Mouse (Mus musculus) stomach, adult 2 months (tissue): ENCODE results near the gene Krt78. TPM values are rescaled to one million over a fixed set of nuclear protein-coding genes. Genes with fewer than 3 reads are reported as not detected.

Experiments used
- polyA plus RNA-seq: library from polyadenylated mRNA; depleted of rRNA; stranded (reverse); fragments of >200 nt; gene quantifications from 2 replicates; pipeline ENCODE4 v1.2.3, GENCODE M21; 2012; rRNA removed

Gene Krt78
- 11.4 and 15.9 TPM in 2 replicates for polyA plus RNA-seq

DNA sequence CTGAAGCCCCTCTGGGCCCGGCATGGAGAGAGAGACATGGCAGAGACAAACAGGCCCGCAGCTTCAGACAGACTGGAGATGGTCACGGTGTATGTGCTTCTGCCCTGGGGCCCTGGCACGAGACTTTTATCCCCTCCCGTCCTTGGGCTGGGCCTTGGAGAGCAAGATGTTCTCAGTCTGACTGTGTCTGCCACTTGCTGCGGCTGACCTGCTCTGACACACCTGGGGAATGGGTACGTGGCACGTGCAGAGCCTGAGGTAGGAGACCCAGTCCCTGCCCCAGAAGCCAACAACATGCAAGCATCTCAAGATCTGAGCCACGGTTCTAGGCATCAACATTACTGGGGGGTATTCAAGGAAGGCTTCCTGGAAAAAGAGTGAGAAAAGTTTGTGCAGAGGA is at the start of gene Krt78:
Krt78 (minus strand) TSS at position 101 of the 400 bp plus-strand sequence.

GRCm38 (mm10) chr15:101940274-101940829 is 13.7 kb downstream of the Krt78 start, which contains the start of gene Krt79:
Krt79 (minus strand) TSS chr15:101940324.

GRCm38 (mm10) chr15:101924635-101925034 is 29.5 kb downstream of the Krt78 start, which contains the start of gene Krt4:
Krt4 (minus strand) TSS chr15:101924735.

Other genes starting within 250 kb of the Krt78 start
- gene Krt5, start 241.4 kb downstream of the Krt78 start, polyA plus RNA-seq: 106 and 147 TPM in 2 replicates
- gene Krt71, start 211.2 kb downstream of the Krt78 start, polyA plus RNA-seq: not detected in 2 replicates
- gene Krt72, start 167.8 kb downstream of the Krt78 start, polyA plus RNA-seq: not detected in 2 replicates
- gene Krt73, start 151.9 kb downstream of the Krt78 start, polyA plus RNA-seq: not detected in 2 replicates
- gene Krt2, start 136.1 kb downstream of the Krt78 start, polyA plus RNA-seq: not detected in 2 replicates
- 315 and 333 TPM in 2 replicates for gene Krt1, start 103.5 kb downstream of the Krt78 start, polyA plus RNA-seq
- gene Krt77, start 84.6 kb downstream of the Krt78 start, polyA plus RNA-seq: 0.04 and 0.05 TPM in 2 replicates
- gene Krt76, start 61.4 kb downstream of the Krt78 start, polyA plus RNA-seq: 0.50 and 0.67 TPM in 2 replicates
- gene Krt4, start 29.6 kb downstream of the Krt78 start, polyA plus RNA-seq: 456 and 601 TPM in 2 replicates
- 3.8 and 3.9 TPM in 2 replicates for gene Krt79, start 14.0 kb downstream of the Krt78 start, polyA plus RNA-seq
- gene Krt8, start 50.2 kb upstream of the Krt78 start, polyA plus RNA-seq: 1,182 and 1,269 TPM in 2 replicates
- gene Krt18, start 73.9 kb upstream of the Krt78 start, polyA plus RNA-seq: 248 and 336 TPM in 2 replicates
- 14.5 and 19.1 TPM in 2 replicates for gene Eif4b, start 119.5 kb upstream of the Krt78 start, polyA plus RNA-seq
- 67.8 and 68.1 TPM in 2 replicates for gene Tns2, start 146.1 kb upstream of the Krt78 start, polyA plus RNA-seq
- gene Spryd3, start 181.9 kb upstream of the Krt78 start, polyA plus RNA-seq: 31.6 and 32.7 TPM in 2 replicates
- gene Igfbp6, start 190.1 kb upstream of the Krt78 start, polyA plus RNA-seq: 38.2 and 48.3 TPM in 2 replicates
- gene Soat2, start 196.2 kb upstream of the Krt78 start, polyA plus RNA-seq: 8.3 and 10.1 TPM in 2 replicates
- 5.2 and 6.7 TPM in 2 replicates for gene Zfp740, start 249.0 kb upstream of the Krt78 start, polyA plus RNA-seq